Mouse (Mus musculus): Measurements from ENCODE around the gene Taf6. TPM values are rescaled to one million over a fixed set of nuclear protein-coding genes. Genes with fewer than 3 reads are reported as not detected.

Taf6 gene
- 32.6 and 32.9 TPM in 2 replicates for polyA plus RNA-seq (2015; fragmentation: Nextera tagmentation; extraction: Ambion mirVana)

GRCm38 (mm10) chr5:138186950-138187638 is at the start of gene Taf6, which contains the start of gene Cnpy4:
Gene Taf6 (minus strand): TSS chr5:138187451.
Gene Cnpy4 (plus strand): TSS chr5:138187485.
- peak within 1 kb of the TSS; percentile 86 for H3K4me3 ChIP-seq (ENCODE audit: low read depth, low read length)
- WGBS (ENCODE audit: insufficient replicate concordance), result under 1% methylated on average over 31 of the region's 31 CpGs
- H3K4me1 ChIP-seq (ENCODE audit: control insufficient read depth, low read depth, low read length), result peaks cover 17% of the 10 kb centered on the region
- peak within 1 kb of the TSS; percentile 78 for H3K27ac ChIP-seq (ENCODE audit: low read length)
- no peaks in the 10 kb centered on the region for H3K9me3 ChIP-seq (replicated peaks; ENCODE audit: control insufficient read depth, low read length)
- H3K9ac ChIP-seq (ENCODE audit: low read depth, low read length), result peak within 1 kb of the TSS; percentile 89
- peak within 1 kb of the TSS; percentile 78 for H3K4me2 ChIP-seq (ENCODE audit: low read depth, low read length)
- H3K27me3 ChIP-seq (ENCODE audit: control insufficient read depth, insufficient read depth, low read depth, low read length), result no peaks in the 10 kb centered on the region
- H3K36me3 ChIP-seq (ENCODE audit: control insufficient read depth, insufficient read depth), result peaks cover 16% of the 10 kb centered on the region; the same call in 1 of the 2 replicates
- ATAC-seq (ENCODE audit: low read depth), result peak; percentile 86

DNA sequence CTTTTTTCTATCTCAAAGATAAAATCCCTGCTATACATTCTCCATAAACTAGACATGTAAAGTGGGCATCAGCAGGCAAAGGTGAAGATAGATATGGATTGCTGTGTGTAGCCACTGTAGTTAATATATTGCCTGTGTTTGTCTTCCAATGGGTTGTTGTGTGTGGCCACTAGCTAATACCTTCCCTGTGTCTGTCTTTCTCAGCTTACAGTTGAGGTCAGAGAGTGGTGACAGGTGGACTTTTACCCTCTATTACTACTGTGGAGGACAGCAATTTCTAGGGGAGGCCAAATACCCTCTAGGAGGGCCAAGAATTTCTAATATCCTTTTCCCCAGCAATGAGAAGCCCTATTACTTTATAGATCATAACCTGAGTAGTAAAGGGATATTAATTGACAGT is 47.0 kb upstream of the Taf6 start:
- H3K4me1 ChIP-seq (ENCODE audit: control insufficient read depth, low read depth, low read length), result no peaks in the 10 kb centered on the region
- H3K9me3 ChIP-seq (replicated peaks; ENCODE audit: control insufficient read depth, low read length), result no peaks in the 10 kb centered on the region
- H3K36me3 ChIP-seq (ENCODE audit: control insufficient read depth, insufficient read depth), result no peaks in the 10 kb centered on the region
- no peak overlapping the region for H3K4me3 ChIP-seq (ENCODE audit: low read depth, low read length)
- H3K27me3 ChIP-seq (ENCODE audit: control insufficient read depth, insufficient read depth, low read depth, low read length), result no peaks in the 10 kb centered on the region
- no peak overlapping the region for H3K27ac ChIP-seq (ENCODE audit: low read length)
- no peak overlapping the region for H3K4me2 ChIP-seq (ENCODE audit: low read depth, low read length)
- no peak overlapping the region for H3K9ac ChIP-seq (ENCODE audit: low read depth, low read length)
- peak; percentile 53 for ATAC-seq (ENCODE audit: low read depth)

DNA sequence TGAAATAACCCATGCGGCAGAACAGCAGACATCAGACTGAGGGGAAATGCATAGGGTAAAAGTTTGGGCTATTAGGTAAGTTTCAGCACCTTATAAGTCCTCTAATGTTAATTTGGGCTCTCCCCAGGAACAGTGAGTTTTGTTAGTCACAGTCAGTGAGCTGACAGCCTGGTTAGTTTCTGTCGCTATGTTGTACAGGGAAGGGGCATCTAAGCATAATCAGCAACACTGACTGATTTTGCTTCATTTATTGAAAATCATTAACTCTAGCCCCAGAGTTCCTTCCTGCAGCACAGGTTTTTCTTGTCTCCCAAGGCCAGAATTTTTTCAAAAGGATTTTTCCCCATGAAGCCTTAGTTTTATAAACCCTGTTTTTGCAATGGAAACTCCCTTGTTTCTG is 46.5 kb upstream of the Taf6 start:
- 71% methylated on average over 2 of the region's 2 CpGs for WGBS (ENCODE audit: insufficient replicate concordance)
- ATAC-seq (ENCODE audit: low read depth), result no peak
- no peak overlapping the region for H3K4me3 ChIP-seq (ENCODE audit: low read depth, low read length)

GRCm38 (mm10) chr5:138229511-138229910 is 42.3 kb upstream of the Taf6 start:
- WGBS (ENCODE audit: insufficient replicate concordance), result 77% methylated on average over 3 of the region's 3 CpGs
- Histone ChIP-seq H3K27me3 (ENCODE audit: control insufficient read depth, insufficient read depth, low read depth, low read length) (no peaks in the 10 kb centered on the region), H3K4me1 (ENCODE audit: control insufficient read depth, low read depth, low read length) (no peaks in the 10 kb centered on the region), H3K9me3 (replicated peaks; ENCODE audit: control insufficient read depth, low read length) (no peaks in the 10 kb centered on the region), H3K4me3 (ENCODE audit: low read depth, low read length) (no peak overlapping the region), H3K4me2 (ENCODE audit: low read depth, low read length) (no peak overlapping the region), H3K27ac (ENCODE audit: low read length) (no peak overlapping the region), H3K9ac (ENCODE audit: low read depth, low read length) (no peak overlapping the region), H3K36me3 (ENCODE audit: control insufficient read depth, insufficient read depth) (no peaks in the 10 kb centered on the region)
- no peak for ATAC-seq (ENCODE audit: low read depth)

More for the DNA sequence above, 46.5 kb upstream of the Taf6 start:
- no peak overlapping the region for H3K9ac ChIP-seq (ENCODE audit: low read depth, low read length)
- no peaks in the 10 kb centered on the region for H3K27me3 ChIP-seq (ENCODE audit: control insufficient read depth, insufficient read depth, low read depth, low read length)
- H3K36me3 ChIP-seq (ENCODE audit: control insufficient read depth, insufficient read depth), result no peaks in the 10 kb centered on the region
- no peaks in the 10 kb centered on the region for H3K9me3 ChIP-seq (replicated peaks; ENCODE audit: control insufficient read depth, low read length)
- H3K4me1 ChIP-seq (ENCODE audit: control insufficient read depth, low read depth, low read length), result no peaks in the 10 kb centered on the region
- H3K27ac ChIP-seq (ENCODE audit: low read length), result no peak overlapping the region
- no peak overlapping the region for H3K4me2 ChIP-seq (ENCODE audit: low read depth, low read length)

DNA sequence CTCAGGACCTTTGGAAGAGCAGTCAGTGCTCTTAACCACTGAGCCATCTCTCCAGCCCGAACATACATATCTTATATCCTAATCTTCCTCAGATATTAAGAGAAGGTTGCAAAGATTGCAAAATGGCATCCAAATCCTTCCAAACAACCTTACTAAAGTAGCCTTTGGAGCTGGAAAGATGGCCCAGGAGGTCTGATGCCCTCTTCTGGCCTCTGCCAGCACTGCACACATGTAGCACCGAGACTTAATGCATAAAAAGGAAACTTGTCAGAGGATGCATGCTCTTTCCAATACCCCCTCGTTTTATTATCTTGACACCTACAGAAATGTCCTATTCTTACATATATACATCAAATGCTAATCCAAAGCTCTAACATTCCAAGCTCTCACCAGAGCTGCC is 40.8 kb upstream of the Taf6 start:
- no peaks in the 10 kb centered on the region for H3K9me3 ChIP-seq (replicated peaks; ENCODE audit: control insufficient read depth, low read length)
- no peak overlapping the region for H3K27ac ChIP-seq (ENCODE audit: low read length)
- WGBS (ENCODE audit: insufficient replicate concordance), result 23% methylated on average over 3 of the region's 3 CpGs
- H3K4me3 ChIP-seq (ENCODE audit: low read depth, low read length), result no peak overlapping the region
- no peak overlapping the region for H3K9ac ChIP-seq (ENCODE audit: low read depth, low read length)
- H3K27me3 ChIP-seq (ENCODE audit: control insufficient read depth, insufficient read depth, low read depth, low read length), result no peaks in the 10 kb centered on the region
- H3K36me3 ChIP-seq (ENCODE audit: control insufficient read depth, insufficient read depth), result no peaks in the 10 kb centered on the region
- no peak for ATAC-seq (ENCODE audit: low read depth)
- no peaks in the 10 kb centered on the region for H3K4me1 ChIP-seq (ENCODE audit: control insufficient read depth, low read depth, low read length)
- H3K4me2 ChIP-seq (ENCODE audit: low read depth, low read length), result no peak overlapping the region

- ATAC-seq (ENCODE audit: low read depth), result no peak
- Histone ChIP-seq H3K4me1 (ENCODE audit: control insufficient read depth, low read depth, low read length) (peaks cover under 1% of the 10 kb centered on the region; the same call in 1 of the 2 replicates), H3K27ac (ENCODE audit: low read length) (no peak overlapping the region), H3K27me3 (ENCODE audit: control insufficient read depth, insufficient read depth, low read depth, low read length) (no peaks in the 10 kb centered on the region), H3K9ac (ENCODE audit: low read depth, low read length) (no peak overlapping the region), H3K4me2 (ENCODE audit: low read depth, low read length) (no peak overlapping the region), H3K36me3 (ENCODE audit: control insufficient read depth, insufficient read depth) (no peaks in the 10 kb centered on the region), H3K4me3 (ENCODE audit: low read depth, low read length) (no peak overlapping the region), H3K9me3 (replicated peaks; ENCODE audit: control insufficient read depth, low read length) (no peaks in the 10 kb centered on the region)
- 12% methylated on average over 2 of the region's 2 CpGs for WGBS (ENCODE audit: insufficient replicate concordance)
Observed at GRCm38 (mm10) chr5:138227367-138227766, 40.1 kb upstream of the Taf6 start.

DNA sequence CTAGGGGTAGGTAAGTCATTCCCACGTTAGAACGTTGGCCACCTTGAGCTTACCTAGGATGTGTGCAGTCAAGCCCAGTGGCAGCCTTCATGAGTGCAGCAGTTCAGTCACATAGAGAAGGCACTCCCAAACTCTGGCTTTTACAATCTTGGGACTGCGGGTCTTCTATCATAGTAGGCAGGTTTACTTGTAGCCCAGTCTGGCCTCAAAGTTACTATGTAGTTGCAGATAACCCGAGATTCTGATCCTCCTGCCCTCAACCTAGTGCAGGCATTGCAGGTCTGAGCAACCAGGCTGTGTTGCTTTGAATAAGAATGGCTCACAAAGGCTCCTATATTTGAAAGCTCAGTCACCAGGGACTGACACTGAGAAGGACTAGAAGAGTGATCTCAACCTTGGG is 39.2 kb upstream of the Taf6 start:
- 35% methylated on average over 4 of the region's 4 CpGs for WGBS (ENCODE audit: insufficient replicate concordance)
- no peaks in the 10 kb centered on the region for H3K9me3 ChIP-seq (replicated peaks; ENCODE audit: control insufficient read depth, low read length)
- no peak overlapping the region for H3K27ac ChIP-seq (ENCODE audit: low read length)
- ATAC-seq (ENCODE audit: low read depth), result no peak
- H3K36me3 ChIP-seq (ENCODE audit: control insufficient read depth, insufficient read depth), result no peaks in the 10 kb centered on the region
- no peak overlapping the region for H3K4me2 ChIP-seq (ENCODE audit: low read depth, low read length)
- no peak overlapping the region for H3K4me3 ChIP-seq (ENCODE audit: low read depth, low read length)
- peaks cover 2% of the 10 kb centered on the region; the same call in 1 of the 2 replicates for H3K4me1 ChIP-seq (ENCODE audit: control insufficient read depth, low read depth, low read length)
- H3K27me3 ChIP-seq (ENCODE audit: control insufficient read depth, insufficient read depth, low read depth, low read length), result no peaks in the 10 kb centered on the region
- H3K9ac ChIP-seq (ENCODE audit: low read depth, low read length), result no peak overlapping the region

DNA sequence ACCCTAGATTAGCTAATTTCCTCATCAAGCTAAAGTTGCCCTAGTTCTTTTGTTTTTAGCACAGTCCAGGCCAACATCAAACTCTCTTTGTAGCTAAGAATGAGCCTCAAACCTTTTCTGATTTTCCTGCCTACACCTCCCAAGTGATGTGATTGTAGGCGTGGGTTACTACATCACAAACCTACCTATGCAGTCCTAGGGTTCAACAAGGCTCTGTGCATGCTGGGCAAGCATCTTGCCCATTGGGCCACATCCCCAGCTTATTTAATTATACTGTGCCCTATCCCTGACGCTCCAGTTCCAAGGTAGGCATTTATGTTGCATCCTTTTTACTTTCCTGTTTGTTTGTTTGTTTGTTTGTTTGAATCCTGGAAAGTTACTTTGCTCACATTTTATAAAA is 38.4 kb upstream of the Taf6 start, which contains the start of gene Nxpe5:
Nxpe5 (plus strand) TSS at position 199 of the 400 bp plus-strand sequence.
- ATAC-seq (ENCODE audit: low read depth), result no peak
- H3K9ac ChIP-seq (ENCODE audit: low read depth, low read length), result no peak within 1 kb of the TSS
- peaks cover 2% of the 10 kb centered on the region; the same call in 1 of the 2 replicates for H3K4me1 ChIP-seq (ENCODE audit: control insufficient read depth, low read depth, low read length)
- H3K9me3 ChIP-seq (replicated peaks; ENCODE audit: control insufficient read depth, low read length), result no peaks in the 10 kb centered on the region
- 48% methylated on average over 2 of the region's 2 CpGs for WGBS (ENCODE audit: insufficient replicate concordance)
- no peaks in the 10 kb centered on the region for H3K27me3 ChIP-seq (ENCODE audit: control insufficient read depth, insufficient read depth, low read depth, low read length)
- no peak within 1 kb of the TSS for H3K4me2 ChIP-seq (ENCODE audit: low read depth, low read length)
- H3K27ac ChIP-seq (ENCODE audit: low read length), result no peak within 1 kb of the TSS
- H3K36me3 ChIP-seq (ENCODE audit: control insufficient read depth, insufficient read depth), result no peaks in the 10 kb centered on the region
- no peak within 1 kb of the TSS for H3K4me3 ChIP-seq (ENCODE audit: low read depth, low read length)

DNA sequence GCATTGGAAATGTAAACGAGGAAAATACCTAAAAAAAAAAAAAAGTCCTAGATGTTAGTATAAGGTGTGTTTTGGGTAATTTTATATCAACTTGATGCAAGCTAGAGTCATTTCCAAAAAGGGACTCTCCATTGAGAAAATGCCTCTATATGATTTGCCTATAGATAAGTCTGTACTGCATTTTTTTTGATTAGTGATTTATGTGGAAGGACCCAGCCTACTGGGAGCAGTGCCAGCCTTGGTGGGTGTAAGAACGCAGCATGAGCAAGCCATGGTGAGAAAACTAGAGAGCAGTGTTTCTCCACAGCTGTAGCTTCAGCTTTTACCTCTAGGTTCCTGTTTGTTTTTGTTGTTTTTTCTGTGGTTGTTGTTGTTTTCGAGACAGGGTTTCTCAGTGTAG is 36.0 kb upstream of the Taf6 start:
- Histone ChIP-seq H3K9me3 (replicated peaks; ENCODE audit: control insufficient read depth, low read length) (no peaks in the 10 kb centered on the region), H3K27me3 (ENCODE audit: control insufficient read depth, insufficient read depth, low read depth, low read length) (no peaks in the 10 kb centered on the region), H3K4me2 (ENCODE audit: low read depth, low read length) (no peak overlapping the region), H3K4me3 (ENCODE audit: low read depth, low read length) (no peak overlapping the region), H3K4me1 (ENCODE audit: control insufficient read depth, low read depth, low read length) (peaks cover 2% of the 10 kb centered on the region; the same call in 1 of the 2 replicates), H3K36me3 (ENCODE audit: control insufficient read depth, insufficient read depth) (no peaks in the 10 kb centered on the region), H3K9ac (ENCODE audit: low read depth, low read length) (no peak overlapping the region), H3K27ac (ENCODE audit: low read length) (no peak overlapping the region)
- 46% methylated on average over 3 of the region's 3 CpGs for WGBS (ENCODE audit: insufficient replicate concordance)
- no peak for ATAC-seq (ENCODE audit: low read depth)

Data from liver, embryonic 16.5 days (tissue).